Mouse (Mus musculus) ES-Bruce4 (cell line): Measurements from ENCODE around the gene Fbxw5. TPM values are rescaled to one million over a fixed set of nuclear protein-coding genes. Genes with fewer than 3 reads are reported as not detected.
"Not testable (repeated sequence)": the region's sequence is repeated elsewhere in the genome, so short reads cannot be mapped to it uniquely, and the experiment has no call there.

Experiments
- H3K27ac ChIP-seq: 2 replicates; pipeline ENCODE4 v1.5.1; 2012; ENCODE audit warnings: low read length, inconsistent platforms; ENCODE audit not compliant: insufficient read depth
- H3K27me3 ChIP-seq: 2 replicates; pipeline ENCODE4 v1.6.1; 2012; ENCODE audit warnings: mild to moderate bottlenecking, low read length, inconsistent platforms; ENCODE audit not compliant: control insufficient read depth, poor library complexity, insufficient read depth, severe bottlenecking
- H3K36me3 ChIP-seq: 2 replicates; pipeline ENCODE4 v1.6.1; 2012; ENCODE audit warnings: inconsistent platforms, mild to moderate bottlenecking, low read length, moderate library complexity; ENCODE audit not compliant: control insufficient read depth, poor library complexity, insufficient read depth, severe bottlenecking
- H3K4me1 ChIP-seq: one replicate; pipeline ENCODE4 v1.8.1; 2011; ENCODE audit warnings: low read length; ENCODE audit not compliant: control insufficient read depth, insufficient read depth
- H3K4me3 ChIP-seq: 2 replicates; pipeline ENCODE4 v1.5.1; 2011; ENCODE audit warnings: low read depth, mild to moderate bottlenecking, low read length
- H3K9ac ChIP-seq: 2 replicates; pipeline ENCODE4 v1.6.1; 2012; ENCODE audit warnings: low read depth, mild to moderate bottlenecking, inconsistent platforms; ENCODE audit not compliant: poor library complexity, severe bottlenecking
- H3K9me3 ChIP-seq: replicated peaks from 2 replicates; pipeline ENCODE4 v1.6.1; 2012; ENCODE audit warnings: mild to moderate bottlenecking, low read length, inconsistent platforms; ENCODE audit not compliant: control insufficient read depth, poor library complexity, insufficient read depth, severe bottlenecking
- CTCF ChIP-seq: IDR thresholded peaks from one replicate; pipeline ENCODE4 v1.8.1; 2011; ENCODE audit warnings: low read depth, low read length
- EP300 ChIP-seq: IDR thresholded peaks from 2 replicates; pipeline ENCODE4 v1.6.1; 2011; ENCODE audit warnings: low read depth, low read length; ENCODE audit not compliant: insufficient read depth
- POLR2A ChIP-seq: IDR thresholded peaks from one replicate; pipeline ENCODE4 v1.8.1; 2011; ENCODE audit warnings: low read length; ENCODE audit not compliant: insufficient read depth
- polyA plus RNA-seq: library from polyadenylated mRNA; stranded (reverse); fragments of >200 nt; gene quantifications from 2 replicates; pipeline ENCODE4 v1.2.4, GENCODE M21; 2011; ENCODE audit warnings: low read depth; ENCODE audit not compliant: missing spikeins, insufficient read depth, insufficient read length

Fbxw5 gene
- polyA plus RNA-seq, 1 experiment, result 18.4 TPM

GRCm38 (mm10) chr2:25545996-25546810 lies 45.7 kb downstream of the Fbxw5 start:
- H3K27me3 ChIP-seq, result no peaks in the 10 kb centered on the region
- H3K36me3 ChIP-seq, result no peaks in the 10 kb centered on the region
- no peaks in the 10 kb centered on the region for H3K9me3 ChIP-seq
- H3K4me3 ChIP-seq, result peak overlapping the region; percentile 69
- peaks cover 2% of the 10 kb centered on the region for H3K4me1 ChIP-seq
- peak overlapping the region; percentile 70 for H3K9ac ChIP-seq
- TF ChIP-seq POLR2A (no peak), CTCF (no peak), EP300 (no peak)
- no peak overlapping the region for H3K27ac ChIP-seq

GRCm38 (mm10) chr2:25546811-25547491 lies 46.4 kb downstream of the Fbxw5 start, which contains the start of gene Traf2:
Traf2 (minus strand) TSS chr2:25546940.
- peak within 1 kb of the TSS; percentile 70 for H3K9ac ChIP-seq
- H3K27ac ChIP-seq, result no peak within 1 kb of the TSS
- H3K4me1 ChIP-seq, result peaks cover 2% of the 10 kb centered on the region
- peak within 1 kb of the TSS; percentile 69 for H3K4me3 ChIP-seq
- no peaks in the 10 kb centered on the region for H3K36me3 ChIP-seq
- TF ChIP-seq CTCF (no peak), POLR2A (peak; percentile 7)
- no peaks in the 10 kb centered on the region for H3K9me3 ChIP-seq
- no peaks in the 10 kb centered on the region for H3K27me3 ChIP-seq

GRCm38 (mm10) chr2:25549021-25549991 lies 48.8 kb downstream of the Fbxw5 start:
- no peaks in the 10 kb centered on the region for H3K27me3 ChIP-seq
- H3K4me1 ChIP-seq, result peaks cover 2% of the 10 kb centered on the region
- H3K9me3 ChIP-seq, result no peaks in the 10 kb centered on the region
- TF ChIP-seq POLR2A, result no peak
- no peak for TF ChIP-seq CTCF
- no peak for TF ChIP-seq EP300
- H3K4me3 ChIP-seq, result no peak overlapping the region
- no peak overlapping the region for H3K27ac ChIP-seq
- no peak overlapping the region for H3K9ac ChIP-seq
- no peaks in the 10 kb centered on the region for H3K36me3 ChIP-seq

GRCm38 (mm10) chr2:25551186-25551585 lies 50.6 kb downstream of the Fbxw5 start:
- Histone ChIP-seq H3K4me3 (no peak overlapping the region), H3K9ac (no peak overlapping the region)

GRCm38 (mm10) chr2:25553171-25553786 lies 52.7 kb downstream of the Fbxw5 start:
- not testable (repeated sequence) for H3K36me3 ChIP-seq, H3K9ac ChIP-seq, H3K4me3 ChIP-seq, H3K27ac ChIP-seq, H3K27me3 ChIP-seq, H3K9me3 ChIP-seq, H3K4me1 ChIP-seq

More at GRCm38 (mm10) chr2:25551186-25551585, 50.6 kb downstream of the Fbxw5 start:
- TF ChIP-seq EP300, result no peak
- no peak for TF ChIP-seq POLR2A
- TF ChIP-seq CTCF, result peak; percentile 70
- H3K4me1 ChIP-seq, result no peaks in the 10 kb centered on the region
- no peak overlapping the region for H3K27ac ChIP-seq
- H3K36me3 ChIP-seq, result no peaks in the 10 kb centered on the region
- H3K9me3 ChIP-seq, result no peaks in the 10 kb centered on the region
- H3K27me3 ChIP-seq, result no peaks in the 10 kb centered on the region

Other genes with a start within 250 kb of the Fbxw5 start
- 7.6 and 7.7 TPM in 2 replicates for gene Tmem203, start 245.3 kb upstream of the Fbxw5 start, polyA plus RNA-seq
- gene Tprn, start 238.1 kb upstream of the Fbxw5 start, polyA plus RNA-seq, result 12.3 and 16.9 TPM in 2 replicates
- 47.4 and 49.1 TPM in 2 replicates for gene Ssna1, start 228.3 kb upstream of the Fbxw5 start, polyA plus RNA-seq
- 72.4 and 76.0 TPM in 2 replicates for gene Anapc2, start 228.3 kb upstream of the Fbxw5 start, polyA plus RNA-seq
- gene Tmem210, start 212.6 kb upstream of the Fbxw5 start, polyA plus RNA-seq, result not detected in 2 replicates
- not detected in 2 replicates for gene Lrrc26, start 210.8 kb upstream of the Fbxw5 start, polyA plus RNA-seq
- gene Grin1, start 181.6 kb upstream of the Fbxw5 start, polyA plus RNA-seq, result 2.7 and 4.2 TPM in 2 replicates
- gene Man1b1, start 168.4 kb upstream of the Fbxw5 start, polyA plus RNA-seq, result 45.6 and 57.3 TPM in 2 replicates
- gene Dpp7, start 144.4 kb upstream of the Fbxw5 start, polyA plus RNA-seq, result 27.8 and 29.4 TPM in 2 replicates
- gene Uap1l1, start 135.1 kb upstream of the Fbxw5 start, polyA plus RNA-seq, result 49.8 and 51.1 TPM in 2 replicates
- 19.2 and 22.4 TPM in 2 replicates for gene Sapcd2, start 128.4 kb upstream of the Fbxw5 start, polyA plus RNA-seq
- gene Entpd2, start 104.9 kb upstream of the Fbxw5 start, polyA plus RNA-seq, result 4.2 and 5.6 TPM in 2 replicates
- 29.7 and 40.9 TPM in 2 replicates for gene Npdc1, start 101.4 kb upstream of the Fbxw5 start, polyA plus RNA-seq
- gene Fut7, start 77.5 kb upstream of the Fbxw5 start, polyA plus RNA-seq, result not detected in 2 replicates
- 14.0 and 14.2 TPM in 2 replicates for gene Abca2, start 72.0 kb upstream of the Fbxw5 start, polyA plus RNA-seq
- gene Clic3, start 43.9 kb upstream of the Fbxw5 start, polyA plus RNA-seq, result not detected in 2 replicates
- gene Paxx, start 39.7 kb upstream of the Fbxw5 start, polyA plus RNA-seq, result 3.7 and 5.7 TPM in 2 replicates
- 0.57 TPM in 1 of 2 replicates, not detected in the other for gene Ptgds, start 30.7 kb upstream of the Fbxw5 start, polyA plus RNA-seq
- not detected in 2 replicates for gene Lcn12, start 6.8 kb upstream of the Fbxw5 start, polyA plus RNA-seq
- gene C8g, start 969 bp downstream of the Fbxw5 start, polyA plus RNA-seq, result 3.5 and 4.9 TPM in 2 replicates
- gene Traf2, start 46.2 kb downstream of the Fbxw5 start, polyA plus RNA-seq, result 9.4 and 9.8 TPM in 2 replicates
- 107 and 122 TPM in 2 replicates for gene Edf1, start 57.1 kb downstream of the Fbxw5 start, polyA plus RNA-seq
- gene Mamdc4, start 74.1 kb downstream of the Fbxw5 start, polyA plus RNA-seq, result 0.65 and 3.7 TPM in 2 replicates
- gene Phpt1, start 74.5 kb downstream of the Fbxw5 start, polyA plus RNA-seq, result 37.0 and 47.9 TPM in 2 replicates
- gene Ajm1, start 81.0 kb downstream of the Fbxw5 start, polyA plus RNA-seq, result 0.55 and 0.70 TPM in 2 replicates
- gene Rabl6, start 107.8 kb downstream of the Fbxw5 start, polyA plus RNA-seq, result 72.5 and 80.2 TPM in 2 replicates
- gene Ccdc183, start 116.9 kb downstream of the Fbxw5 start, polyA plus RNA-seq, result not detected in 2 replicates
- gene Tmem141, start 121.3 kb downstream of the Fbxw5 start, polyA plus RNA-seq, result 12.3 and 13.4 TPM in 2 replicates
- not detected in 2 replicates for gene Fcna, start 127.3 kb downstream of the Fbxw5 start, polyA plus RNA-seq
- gene Lcn8, start 152.4 kb downstream of the Fbxw5 start, polyA plus RNA-seq, result not detected in 2 replicates
- gene Lcn5, start 157.2 kb downstream of the Fbxw5 start, polyA plus RNA-seq, result not detected in 2 replicates
- gene Lcn6, start 176.0 kb downstream of the Fbxw5 start, polyA plus RNA-seq, result not detected in 2 replicates
- gene Lcn10, start 182.0 kb downstream of the Fbxw5 start, polyA plus RNA-seq, result not detected in 2 replicates
- gene Obp2a, start 199.3 kb downstream of the Fbxw5 start, polyA plus RNA-seq, result not detected in 2 replicates
- 10.5 and 17.0 TPM in 2 replicates for gene Bmyc, start 206.0 kb downstream of the Fbxw5 start, polyA plus RNA-seq
- gene Obp2b, start 236.3 kb downstream of the Fbxw5 start, polyA plus RNA-seq, result not detected in 2 replicates